Mouse (Mus musculus): ENCODE data around the gene Nav2. TPM values are rescaled to one million over a fixed set of nuclear protein-coding genes. Genes with fewer than 3 reads are reported as not detected.
A peak's percentile ranks its signal among the peaks of the same experiment; 100 is the strongest.

The Nav2 gene
- polyA plus RNA-seq, 1 experiment from 2014 or later, result 4.1 TPM

DNA sequence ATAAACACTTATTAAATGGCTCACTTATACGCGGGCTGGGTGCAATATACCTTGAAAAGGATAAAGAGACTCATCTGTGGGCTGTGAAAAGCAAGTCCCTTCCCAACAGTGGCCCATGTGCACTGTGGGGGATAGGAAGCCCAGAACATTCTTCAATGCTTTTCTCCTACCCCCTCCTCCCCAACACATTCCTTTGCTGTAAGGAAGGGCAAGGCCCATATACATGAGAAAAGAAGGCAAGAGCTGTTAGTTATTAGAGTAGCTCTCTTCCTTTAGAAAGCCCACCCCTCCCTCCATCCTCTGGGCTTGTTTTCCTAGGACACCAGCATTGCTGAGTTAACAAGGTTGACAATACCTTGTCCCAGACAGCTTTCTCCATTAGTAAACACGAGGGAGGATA is 540.1 kb downstream of the Nav2 start:
- no peak for ATAC-seq (ENCODE audit: low read depth)
- H3K4me1 ChIP-seq (ENCODE audit: control insufficient read depth, low read depth, low read length), result no peaks in the 10 kb centered on the region
- no peak overlapping the region for H3K4me2 ChIP-seq (ENCODE audit: low read depth, low read length)
- no peak overlapping the region for H3K27ac ChIP-seq (ENCODE audit: low read length)
- no peak overlapping the region for H3K9ac ChIP-seq (ENCODE audit: low read depth, low read length)
- WGBS (ENCODE audit: insufficient replicate concordance), result 60% methylated on average over 3 of the region's 3 CpGs
- no peaks in the 10 kb centered on the region for H3K27me3 ChIP-seq (ENCODE audit: control insufficient read depth, insufficient read depth, low read depth, low read length)
- no peaks in the 10 kb centered on the region for H3K36me3 ChIP-seq (ENCODE audit: control insufficient read depth, insufficient read depth)
- H3K4me3 ChIP-seq (ENCODE audit: low read depth, low read length), result no peak overlapping the region
- H3K9me3 ChIP-seq (replicated peaks; ENCODE audit: control insufficient read depth, low read length), result no peaks in the 10 kb centered on the region

DNA sequence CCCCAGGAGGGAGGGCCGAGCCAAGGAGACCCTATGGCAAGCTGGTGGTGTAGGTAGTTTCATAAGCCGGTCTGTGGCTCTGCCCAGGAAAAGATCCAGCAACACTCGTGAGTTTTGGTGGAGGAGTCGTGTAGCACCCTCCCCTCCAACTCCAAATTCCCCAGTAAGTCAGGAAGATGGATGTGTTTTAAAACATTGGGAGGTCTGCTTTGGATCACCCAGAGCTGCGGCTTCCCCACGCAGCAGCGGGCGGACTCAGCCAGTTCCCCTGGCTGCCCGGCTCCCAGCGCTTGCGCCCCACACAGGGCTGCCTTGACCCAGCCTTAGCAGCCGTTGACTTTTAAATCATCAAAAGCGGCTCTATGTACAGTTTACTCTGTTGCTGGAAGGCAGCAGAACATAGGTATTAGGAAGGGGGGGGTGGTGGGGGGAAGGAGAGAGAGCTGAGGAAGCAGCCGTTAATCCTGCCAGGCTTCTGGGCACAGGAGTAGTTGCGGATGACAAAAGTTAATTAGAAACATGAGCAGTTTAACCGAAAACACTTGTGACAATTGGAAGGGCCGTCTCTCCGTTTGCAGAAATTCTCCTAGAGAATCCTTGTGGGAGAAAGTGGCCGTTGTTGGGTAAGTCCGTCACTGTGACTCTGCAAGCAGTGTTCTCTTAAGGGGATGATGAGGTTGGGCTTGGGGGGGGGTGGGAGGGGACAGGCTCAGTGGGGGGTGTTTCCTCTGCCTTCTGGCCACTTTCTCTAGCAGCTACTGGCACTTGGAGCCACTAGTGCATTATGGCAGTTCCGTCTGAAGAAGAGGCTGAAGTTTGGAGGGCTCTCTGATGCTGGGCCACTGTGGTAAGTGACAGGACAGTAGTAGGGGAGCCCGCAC is 542.0 kb downstream of the Nav2 start:
- 14% methylated on average over 22 of the region's 22 CpGs for WGBS (ENCODE audit: insufficient replicate concordance)
- Histone ChIP-seq H3K4me2 (ENCODE audit: low read depth, low read length) (peak overlapping the region; percentile 40), H3K9ac (ENCODE audit: low read depth, low read length) (no peak overlapping the region), H3K9me3 (replicated peaks; ENCODE audit: control insufficient read depth, low read length) (no peaks in the 10 kb centered on the region), H3K4me1 (ENCODE audit: control insufficient read depth, low read depth, low read length) (no peaks in the 10 kb centered on the region), H3K36me3 (ENCODE audit: control insufficient read depth, insufficient read depth) (no peaks in the 10 kb centered on the region), H3K27me3 (ENCODE audit: control insufficient read depth, insufficient read depth, low read depth, low read length) (no peaks in the 10 kb centered on the region), H3K4me3 (ENCODE audit: low read depth, low read length) (no peak overlapping the region), H3K27ac (ENCODE audit: low read length) (peak overlapping the region; percentile 20; the same call in 1 of the 2 replicates)
- peak; percentile 63 for ATAC-seq (ENCODE audit: low read depth)

DNA sequence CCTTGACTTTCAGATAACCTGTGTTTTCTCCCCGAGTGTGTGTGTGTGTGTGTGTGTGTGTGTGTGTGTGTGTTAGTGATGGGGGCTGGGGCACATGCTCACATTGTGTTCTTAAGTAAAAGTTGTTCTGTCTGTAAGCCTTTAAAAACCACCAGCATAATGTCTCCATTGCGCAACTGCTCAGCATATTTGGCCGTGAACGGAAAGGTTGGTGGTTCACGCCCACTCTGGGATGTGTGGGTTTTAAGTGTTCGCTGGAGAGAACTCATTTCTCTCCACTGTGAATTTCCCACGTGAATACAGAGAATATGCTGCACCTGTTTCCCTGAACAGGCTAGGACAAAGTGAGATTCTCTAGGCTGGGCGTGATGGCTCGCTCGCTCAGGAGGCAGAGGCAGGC is 542.7 kb downstream of the Nav2 start:
- ATAC-seq (ENCODE audit: low read depth), result 0 out of 2 replicates have a peak, but pooled peaks have one; percentile 31
- H3K9ac ChIP-seq (ENCODE audit: low read depth, low read length), result no peak overlapping the region
- H3K36me3 ChIP-seq (ENCODE audit: control insufficient read depth, insufficient read depth), result no peaks in the 10 kb centered on the region
- WGBS (ENCODE audit: insufficient replicate concordance), result 40% methylated on average over 10 of the region's 10 CpGs
- no peaks in the 10 kb centered on the region for H3K27me3 ChIP-seq (ENCODE audit: control insufficient read depth, insufficient read depth, low read depth, low read length)
- no peaks in the 10 kb centered on the region for H3K4me1 ChIP-seq (ENCODE audit: control insufficient read depth, low read depth, low read length)
- H3K9me3 ChIP-seq (replicated peaks; ENCODE audit: control insufficient read depth, low read length), result no peaks in the 10 kb centered on the region
- peak overlapping the region; percentile 40; the same call in 1 of the 2 replicates for H3K4me2 ChIP-seq (ENCODE audit: low read depth, low read length)
- H3K27ac ChIP-seq (ENCODE audit: low read length), result peak overlapping the region; percentile 20; the same call in 1 of the 2 replicates
- no peak overlapping the region for H3K4me3 ChIP-seq (ENCODE audit: low read depth, low read length)

DNA sequence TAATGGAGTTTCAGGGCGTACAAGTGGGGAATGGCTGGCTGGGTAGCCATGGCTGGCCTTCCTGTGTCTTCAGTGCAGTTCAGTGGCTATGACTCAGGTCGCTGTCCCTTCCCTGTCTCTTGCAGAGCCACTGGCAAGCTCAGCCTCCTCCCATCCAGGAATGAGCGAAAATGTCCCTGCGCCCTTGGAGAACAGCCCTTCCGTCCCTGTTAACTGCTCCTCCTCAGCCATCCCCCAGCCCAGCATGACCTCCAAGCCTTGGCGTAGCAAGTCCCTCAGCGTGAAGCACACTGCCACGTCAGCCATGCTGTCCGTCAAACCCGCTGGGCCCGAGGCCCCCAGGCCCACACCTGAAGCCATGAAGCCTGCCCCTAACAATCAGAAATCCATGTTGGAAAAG is 543.8 kb downstream of the Nav2 start:
- Histone ChIP-seq H3K27me3 (ENCODE audit: control insufficient read depth, insufficient read depth, low read depth, low read length) (no peaks in the 10 kb centered on the region), H3K27ac (ENCODE audit: low read length) (no peak overlapping the region), H3K4me3 (ENCODE audit: low read depth, low read length) (no peak overlapping the region), H3K4me1 (ENCODE audit: control insufficient read depth, low read depth, low read length) (no peaks in the 10 kb centered on the region; the same call in 1 of the 2 replicates), H3K36me3 (ENCODE audit: control insufficient read depth, insufficient read depth) (no peaks in the 10 kb centered on the region), H3K9me3 (replicated peaks; ENCODE audit: control insufficient read depth, low read length) (no peaks in the 10 kb centered on the region), H3K4me2 (ENCODE audit: low read depth, low read length) (no peak overlapping the region), H3K9ac (ENCODE audit: low read depth, low read length) (no peak overlapping the region)
- no peak for ATAC-seq (ENCODE audit: low read depth)
- 71% methylated on average over 11 of the region's 11 CpGs for WGBS (ENCODE audit: insufficient replicate concordance)

DNA sequence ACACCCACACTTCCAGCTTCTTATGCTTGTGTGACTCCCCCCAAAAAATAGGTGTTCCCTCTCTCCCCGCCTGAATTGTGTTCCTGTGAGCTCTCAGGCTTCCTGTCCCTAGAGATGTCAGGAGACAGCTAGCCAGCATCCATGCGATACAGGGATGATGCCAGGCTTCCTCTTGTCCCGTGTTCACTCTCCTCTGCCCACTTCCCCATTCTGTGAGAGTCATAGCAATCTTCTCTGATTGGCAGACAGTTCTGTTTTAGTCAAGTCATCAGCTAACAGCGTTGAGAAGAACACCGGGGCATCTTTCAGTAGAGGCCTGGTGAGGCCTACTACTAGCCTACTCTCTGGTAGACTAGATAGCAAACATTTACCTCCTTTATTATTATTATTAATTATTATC is 546.1 kb downstream of the Nav2 start:
- 16% methylated on average over 5 of the region's 5 CpGs for whole genome bisulfite sequencing (ENCODE audit: insufficient replicate concordance)

DNA sequence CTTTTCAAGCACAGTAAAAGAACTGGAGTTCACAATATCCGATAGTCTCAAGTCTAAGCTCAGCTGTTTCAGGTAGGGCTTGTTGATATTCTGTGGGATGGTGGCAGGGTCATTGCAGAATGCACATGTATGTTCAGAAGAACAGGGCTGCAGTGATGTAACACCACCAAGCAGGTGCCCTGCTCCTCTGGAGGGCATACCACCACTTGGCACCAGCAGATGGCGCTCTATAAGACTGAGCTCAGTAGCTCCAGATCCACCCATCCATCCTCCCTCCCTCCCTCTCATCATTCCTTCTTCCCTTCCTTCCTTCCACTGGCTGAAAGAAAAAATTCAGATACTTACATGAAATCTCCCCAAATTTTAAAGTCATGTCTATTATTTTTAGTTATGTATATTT is 547.6 kb downstream of the Nav2 start:
- ATAC-seq (ENCODE audit: low read depth), result no peak
- Histone ChIP-seq H3K9me3 (replicated peaks; ENCODE audit: control insufficient read depth, low read length) (no peaks in the 10 kb centered on the region), H3K36me3 (ENCODE audit: control insufficient read depth, insufficient read depth) (no peaks in the 10 kb centered on the region), H3K27ac (ENCODE audit: low read length) (no peak overlapping the region), H3K4me3 (ENCODE audit: low read depth, low read length) (no peak overlapping the region), H3K4me2 (ENCODE audit: low read depth, low read length) (no peak overlapping the region), H3K27me3 (ENCODE audit: control insufficient read depth, insufficient read depth, low read depth, low read length) (no peaks in the 10 kb centered on the region), H3K9ac (ENCODE audit: low read depth, low read length) (no peak overlapping the region), H3K4me1 (ENCODE audit: control insufficient read depth, low read depth, low read length) (no peaks in the 10 kb centered on the region; the same call in 1 of the 2 replicates)
- 41% methylated on average over 2 of the region's 2 CpGs for WGBS (ENCODE audit: insufficient replicate concordance)

More for the DNA sequence above, 546.1 kb downstream of the Nav2 start:
- no peak overlapping the region for H3K9ac ChIP-seq (ENCODE audit: low read depth, low read length)
- H3K4me3 ChIP-seq (ENCODE audit: low read depth, low read length), result no peak overlapping the region
- H3K27ac ChIP-seq (ENCODE audit: low read length), result no peak overlapping the region
- no peaks in the 10 kb centered on the region for H3K36me3 ChIP-seq (ENCODE audit: control insufficient read depth, insufficient read depth)
- no peaks in the 10 kb centered on the region for H3K9me3 ChIP-seq (replicated peaks; ENCODE audit: control insufficient read depth, low read length)
- H3K27me3 ChIP-seq (ENCODE audit: control insufficient read depth, insufficient read depth, low read depth, low read length), result no peaks in the 10 kb centered on the region
- no peaks in the 10 kb centered on the region; the same call in 1 of the 2 replicates for H3K4me1 ChIP-seq (ENCODE audit: control insufficient read depth, low read depth, low read length)
- H3K4me2 ChIP-seq (ENCODE audit: low read depth, low read length), result no peak overlapping the region
- ATAC-seq (ENCODE audit: low read depth), result no peak

DNA sequence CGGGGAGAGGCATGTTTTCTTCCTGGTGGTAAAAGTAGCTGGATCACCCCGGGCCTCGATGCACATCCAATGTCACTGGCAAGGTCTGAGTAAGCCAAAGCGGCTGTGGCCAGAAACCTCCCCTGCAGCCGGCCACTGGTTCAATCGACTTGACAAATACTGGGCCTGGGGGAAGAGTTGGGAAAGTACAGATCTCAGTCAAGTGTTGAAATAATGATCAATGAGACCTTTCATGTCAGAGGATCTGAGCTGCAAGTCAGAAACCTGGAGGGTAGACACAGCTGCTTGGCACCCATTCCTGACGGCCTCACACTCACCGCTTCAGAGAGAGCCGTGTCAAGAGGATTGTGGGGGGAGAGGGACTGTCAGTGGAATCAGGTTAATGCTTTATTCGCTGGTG is 548.9 kb downstream of the Nav2 start:
- peak; percentile 79 for ATAC-seq (ENCODE audit: low read depth)
- Histone ChIP-seq H3K9ac (ENCODE audit: low read depth, low read length) (no peak overlapping the region), H3K27ac (ENCODE audit: low read length) (peak overlapping the region; percentile 67), H3K4me3 (ENCODE audit: low read depth, low read length) (no peak overlapping the region), H3K27me3 (ENCODE audit: control insufficient read depth, insufficient read depth, low read depth, low read length) (no peaks in the 10 kb centered on the region), H3K9me3 (replicated peaks; ENCODE audit: control insufficient read depth, low read length) (no peaks in the 10 kb centered on the region), H3K36me3 (ENCODE audit: control insufficient read depth, insufficient read depth) (no peaks in the 10 kb centered on the region), H3K4me1 (ENCODE audit: control insufficient read depth, low read depth, low read length) (no peaks in the 10 kb centered on the region; the same call in 1 of the 2 replicates), H3K4me2 (ENCODE audit: low read depth, low read length) (0 out of 2 replicates have a peak overlapping the region, but pooled peaks have one; percentile 20)
- WGBS (ENCODE audit: insufficient replicate concordance), result 58% methylated on average over 10 of the region's 10 CpGs

DNA sequence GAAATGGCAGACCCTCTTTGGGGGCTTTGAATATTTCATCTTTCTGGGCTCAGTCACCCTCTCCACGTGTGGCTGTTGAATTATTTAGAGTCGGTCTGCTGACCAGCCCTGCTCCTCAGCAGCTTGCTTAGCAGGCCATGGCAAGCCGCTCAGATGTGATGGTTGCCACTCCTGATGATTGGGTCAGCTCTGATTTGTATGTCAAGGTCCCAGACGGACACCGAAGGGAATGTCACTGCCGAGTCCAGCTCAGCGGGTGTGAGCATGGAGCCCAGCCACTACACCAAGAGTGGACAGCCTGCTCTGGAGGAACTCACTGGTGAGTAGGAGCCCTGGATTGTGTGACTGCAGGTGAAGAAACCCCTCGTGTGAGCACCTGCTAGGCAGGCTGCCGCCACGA is 549.4 kb downstream of the Nav2 start:
- WGBS (ENCODE audit: insufficient replicate concordance), result 68% methylated on average over 10 of the region's 10 CpGs
- no peaks in the 10 kb centered on the region for H3K27me3 ChIP-seq (ENCODE audit: control insufficient read depth, insufficient read depth, low read depth, low read length)
- no peaks in the 10 kb centered on the region for H3K36me3 ChIP-seq (ENCODE audit: control insufficient read depth, insufficient read depth)
- peak overlapping the region; percentile 67 for H3K27ac ChIP-seq (ENCODE audit: low read length)
- H3K4me2 ChIP-seq (ENCODE audit: low read depth, low read length), result peak overlapping the region; percentile 20; the same call in 1 of the 2 replicates
- H3K4me3 ChIP-seq (ENCODE audit: low read depth, low read length), result no peak overlapping the region
- peak; percentile 30 for ATAC-seq (ENCODE audit: low read depth)
- no peak overlapping the region for H3K9ac ChIP-seq (ENCODE audit: low read depth, low read length)
- no peaks in the 10 kb centered on the region for H3K9me3 ChIP-seq (replicated peaks; ENCODE audit: control insufficient read depth, low read length)
- no peaks in the 10 kb centered on the region; the same call in 1 of the 2 replicates for H3K4me1 ChIP-seq (ENCODE audit: control insufficient read depth, low read depth, low read length)

DNA sequence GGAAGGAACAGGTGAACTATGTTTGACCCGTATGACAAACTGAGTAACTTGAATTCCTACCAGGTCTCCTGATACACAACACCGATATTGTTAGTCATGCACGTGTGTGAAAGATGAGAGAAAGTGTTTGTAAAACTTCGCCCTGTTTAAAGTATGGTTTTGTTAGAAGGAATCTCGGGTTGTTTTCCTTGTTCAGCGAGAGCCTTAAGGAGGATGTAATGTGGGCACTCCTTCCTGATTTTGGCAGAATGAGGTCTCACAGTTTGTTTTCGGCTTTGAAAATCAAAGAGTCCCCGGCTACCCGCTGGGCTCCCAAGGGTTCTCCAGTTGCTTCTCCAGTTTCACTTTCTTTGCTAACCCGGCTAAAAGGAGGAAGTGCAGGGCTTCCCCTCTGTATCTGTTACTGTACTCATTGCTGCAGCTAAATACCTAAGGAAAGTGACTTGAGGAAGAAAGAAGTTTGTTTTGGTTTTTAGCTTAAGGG is 553.9 kb downstream of the Nav2 start:
- H3K27ac ChIP-seq (ENCODE audit: low read length), result no peak overlapping the region
- no peaks in the 10 kb centered on the region; the same call in 1 of the 2 replicates for H3K36me3 ChIP-seq (ENCODE audit: control insufficient read depth, insufficient read depth)
- H3K9ac ChIP-seq (ENCODE audit: low read depth, low read length), result no peak overlapping the region
- 6% methylated on average over 10 of the region's 10 CpGs for WGBS (ENCODE audit: insufficient replicate concordance)
- ATAC-seq (ENCODE audit: low read depth), result no peak
- H3K4me3 ChIP-seq (ENCODE audit: low read depth, low read length), result peak overlapping the region; percentile 23
- H3K4me1 ChIP-seq (ENCODE audit: control insufficient read depth, low read depth, low read length), result no peaks in the 10 kb centered on the region
- no peaks in the 10 kb centered on the region for H3K27me3 ChIP-seq (ENCODE audit: control insufficient read depth, insufficient read depth, low read depth, low read length)
- peak overlapping the region; percentile 25 for H3K4me2 ChIP-seq (ENCODE audit: low read depth, low read length)
- H3K9me3 ChIP-seq (replicated peaks; ENCODE audit: control insufficient read depth, low read length), result no peaks in the 10 kb centered on the region

All from liver, embryonic 16.5 days (tissue).